Mouse (Mus musculus): ENCODE data around the gene Fez2.

The Fez2 gene

DNA sequence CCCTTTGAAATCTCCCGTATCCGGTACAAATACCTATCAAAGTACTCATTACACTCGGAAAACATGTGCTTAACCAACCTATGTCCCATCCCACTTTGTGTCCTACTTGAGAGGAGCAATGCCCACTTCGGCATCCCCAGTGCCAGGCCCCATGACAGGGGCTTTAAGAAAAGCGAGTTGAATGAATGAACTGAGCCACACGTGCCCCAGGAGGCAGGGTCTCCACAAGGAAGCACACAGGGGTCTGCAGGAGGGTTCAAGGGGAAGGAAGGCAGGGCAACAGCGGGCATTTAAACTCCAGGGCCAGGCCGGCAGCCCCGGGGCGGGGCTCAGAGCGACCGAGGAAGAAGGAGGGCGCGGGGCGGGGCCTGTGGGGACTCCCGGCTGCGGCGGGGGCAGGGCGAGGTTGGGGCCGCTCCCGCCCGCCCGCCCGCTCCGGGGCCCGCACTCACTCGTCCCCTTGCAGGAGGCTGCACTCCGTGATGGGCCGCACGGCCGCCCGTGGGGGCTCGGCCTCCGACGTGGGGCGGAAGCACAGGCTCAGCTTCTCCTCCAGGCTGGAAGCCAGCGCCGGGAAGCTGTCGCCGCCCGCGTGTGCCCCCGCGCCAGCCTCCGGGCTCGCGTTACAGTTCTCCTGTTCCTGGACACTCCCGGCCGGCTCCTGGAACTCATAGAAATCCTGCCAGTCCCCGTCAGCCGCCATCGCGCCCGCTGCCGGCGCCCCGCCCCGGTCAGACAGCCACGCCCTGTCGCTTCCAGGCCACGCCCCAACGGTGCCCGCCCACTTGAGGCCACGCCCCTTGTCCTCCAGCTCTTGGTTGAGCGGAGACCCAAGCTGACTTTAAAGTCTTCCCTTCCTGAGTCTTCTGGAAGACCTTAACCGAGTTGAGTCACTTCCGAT lies at the start of gene Fez2:
TSS of gene Fez2 (minus strand) at position 772 of the 901 bp plus-strand sequence.
- DNase-seq (ENCODE audit: low read depth) = peak; percentile 70

- no peak for DNase-seq (ENCODE audit: low read depth)
These were observed 47.5 kb upstream of the Fez2 start for GRCm38 (mm10) chr17:78465500-78465899.

DNA sequence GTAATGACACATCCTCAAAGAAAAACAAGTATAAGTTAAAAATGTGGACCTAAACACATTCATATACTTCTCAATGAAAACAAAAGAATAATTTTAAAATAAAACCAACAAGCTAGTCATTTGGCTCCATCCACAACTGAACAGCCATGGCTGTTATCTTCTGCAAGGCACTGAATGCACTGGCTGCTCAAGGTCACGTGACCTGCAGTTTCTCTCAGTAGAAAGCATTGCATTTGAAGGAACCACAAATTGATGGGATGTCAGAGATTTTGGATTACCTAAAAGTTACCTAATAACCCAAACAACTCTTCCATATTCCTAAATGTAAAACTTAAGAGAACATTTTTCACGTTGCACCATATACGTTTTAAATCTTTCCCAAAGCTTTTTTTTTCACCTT lies 47.1 kb upstream of the Fez2 start:
- no peak for DNase-seq (ENCODE audit: low read depth)

DNA sequence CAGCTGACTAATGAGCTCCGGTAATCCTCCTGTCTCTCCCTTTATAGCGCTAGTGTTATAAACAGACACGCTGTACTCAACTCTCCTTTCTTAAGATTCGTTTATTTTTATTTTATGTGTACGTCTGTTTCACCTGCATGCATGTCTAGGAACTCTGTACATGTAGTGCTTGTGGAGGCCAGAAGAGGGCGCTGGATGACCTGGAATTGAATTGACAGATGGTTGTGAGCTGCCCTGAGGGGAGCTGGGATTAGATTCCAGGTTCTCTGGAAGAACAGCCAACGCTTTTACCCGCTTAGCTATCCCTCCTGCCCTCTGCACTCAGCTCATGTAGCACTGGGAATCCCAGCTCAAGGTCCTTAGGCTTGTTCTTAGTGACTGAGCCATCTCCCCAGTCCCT lies 42.2 kb upstream of the Fez2 start:
- no peak for DNase-seq (ENCODE audit: low read depth)

GRCm38 (mm10) chr17:78455556-78455955 lies 37.6 kb upstream of the Fez2 start:
- DNase-seq (ENCODE audit: low read depth) = no peak

GRCm38 (mm10) chr17:78455114-78455513 lies 37.2 kb upstream of the Fez2 start:
- DNase-seq (ENCODE audit: low read depth) = peak; percentile 58

DNA sequence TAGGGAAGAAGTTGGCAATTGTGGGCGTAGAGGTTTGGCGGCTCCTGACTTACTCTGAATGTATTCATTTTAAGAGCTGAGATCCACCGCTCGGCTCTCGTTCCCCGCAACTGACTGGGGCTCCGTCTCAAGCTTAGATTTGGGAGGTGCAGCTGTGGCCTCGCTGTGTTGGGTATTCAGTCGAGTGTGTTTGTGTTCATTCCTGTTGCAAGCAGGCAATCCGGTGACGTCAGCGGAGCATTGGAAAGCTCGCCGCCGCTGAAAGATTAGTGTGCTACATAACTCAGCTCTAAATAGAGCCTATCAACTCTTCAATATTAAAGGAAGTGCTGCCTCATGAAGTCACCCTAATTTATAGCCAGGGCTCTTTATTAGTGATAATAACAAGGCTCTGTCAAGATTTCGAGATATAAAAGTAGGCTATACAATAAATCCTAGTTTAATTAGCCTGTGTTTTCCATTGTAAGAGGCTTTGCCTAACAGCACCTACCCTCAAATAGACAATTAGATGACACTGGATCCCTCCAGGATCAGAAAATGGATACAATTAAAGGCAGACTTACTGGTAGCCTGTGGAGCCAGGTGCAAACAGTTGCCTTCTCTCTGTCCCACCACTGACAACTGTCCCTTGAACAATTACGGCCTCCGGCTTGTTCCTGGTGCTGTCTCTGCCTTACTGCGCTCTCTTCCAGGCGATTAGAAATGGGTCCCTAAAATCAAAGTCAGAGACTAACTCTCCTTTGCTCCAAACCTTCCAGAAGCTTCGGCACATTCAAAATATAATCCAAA lies 36.4 kb upstream of the Fez2 start:
- no peak for DNase-seq (ENCODE audit: low read depth)

GRCm38 (mm10) chr17:78453529-78453928 lies 35.6 kb upstream of the Fez2 start:
- no peak for DNase-seq (ENCODE audit: low read depth)

DNA sequence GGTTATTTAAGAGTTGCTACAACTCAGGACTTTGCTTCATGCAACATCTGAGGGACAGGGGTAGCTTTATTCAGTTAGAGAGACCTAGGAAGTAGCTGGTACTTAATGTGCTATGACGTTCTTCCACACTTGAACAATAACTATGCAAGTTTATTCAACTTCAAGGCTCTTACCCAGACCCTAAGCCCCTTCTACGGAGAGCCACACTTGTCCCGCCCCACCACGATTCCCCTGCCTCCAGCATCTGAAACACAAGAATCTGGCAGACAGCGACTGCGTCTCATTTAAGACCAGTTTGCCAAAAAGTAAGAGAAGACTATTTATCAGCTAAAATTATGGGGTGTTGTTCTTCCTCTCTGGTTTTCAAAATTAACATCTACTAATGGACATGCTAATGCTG lies 33.9 kb upstream of the Fez2 start:
- DNase-seq (ENCODE audit: low read depth) = no peak

- DNase-seq (ENCODE audit: low read depth) = no peak
These were observed 33.4 kb upstream of the Fez2 start for GRCm38 (mm10) chr17:78451332-78451793.

- DNase-seq (ENCODE audit: low read depth) = no peak
These were observed 31.8 kb upstream of the Fez2 start for GRCm38 (mm10) chr17:78449635-78450197.

DNA sequence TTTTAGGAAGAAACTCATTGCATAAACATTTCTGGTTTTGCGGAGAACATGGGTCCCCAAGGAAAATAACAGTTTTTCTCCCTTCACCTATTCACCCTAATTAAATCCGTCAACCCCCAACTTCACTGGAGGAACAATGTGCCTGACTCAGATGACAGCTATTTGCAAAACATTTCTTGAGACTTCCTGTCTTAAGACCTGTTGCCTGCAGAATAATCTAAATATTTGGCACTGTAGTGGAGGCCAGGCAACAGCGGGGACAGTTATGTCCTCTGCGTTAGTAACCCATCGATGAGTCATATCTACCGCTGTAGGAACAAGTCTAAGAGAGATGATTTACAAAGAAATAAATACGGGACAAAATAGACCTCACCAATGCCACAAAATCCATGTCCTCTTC lies 26.9 kb upstream of the Fez2 start:
- DNase-seq (ENCODE audit: low read depth) = no peak

GRCm38 (mm10) chr17:78440771-78441170 lies 22.8 kb upstream of the Fez2 start:
- no peak for DNase-seq (ENCODE audit: low read depth)

GRCm38 (mm10) chr17:78437161-78437560 lies 19.2 kb upstream of the Fez2 start:
- no peak for DNase-seq (ENCODE audit: low read depth)

GRCm38 (mm10) chr17:78435661-78436060 lies 17.7 kb upstream of the Fez2 start:
- no peak for DNase-seq (ENCODE audit: low read depth)

- DNase-seq (ENCODE audit: low read depth) = peak; percentile 42
These were observed 16.8 kb upstream of the Fez2 start for GRCm38 (mm10) chr17:78434746-78435145.

DNA sequence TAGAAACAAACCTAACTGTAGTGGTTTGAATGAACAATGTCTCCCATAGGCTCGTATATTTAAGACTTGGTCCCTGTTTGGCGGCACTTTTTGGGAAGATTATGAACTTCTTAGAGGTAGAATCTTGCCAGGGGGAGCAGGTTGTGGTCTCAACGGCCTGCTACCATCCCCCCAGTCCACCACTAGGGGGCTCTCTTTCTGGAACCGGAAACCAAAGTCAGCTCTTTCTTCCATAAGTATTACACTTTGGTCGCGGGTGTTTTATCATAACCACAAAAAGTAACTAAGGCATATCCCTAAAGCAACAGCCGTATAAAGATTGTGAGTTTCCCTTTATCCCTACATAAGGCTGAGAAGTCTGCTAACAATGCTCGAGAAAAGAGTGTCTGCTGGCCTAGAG lies 12.4 kb upstream of the Fez2 start:
- no peak for DNase-seq (ENCODE audit: low read depth)

- no peak for DNase-seq (ENCODE audit: low read depth)
These were observed 11.1 kb upstream of the Fez2 start for GRCm38 (mm10) chr17:78429051-78429450.

GRCm38 (mm10) chr17:78425026-78425425 lies 7.1 kb upstream of the Fez2 start:
- DNase-seq (ENCODE audit: low read depth) = no peak

DNA sequence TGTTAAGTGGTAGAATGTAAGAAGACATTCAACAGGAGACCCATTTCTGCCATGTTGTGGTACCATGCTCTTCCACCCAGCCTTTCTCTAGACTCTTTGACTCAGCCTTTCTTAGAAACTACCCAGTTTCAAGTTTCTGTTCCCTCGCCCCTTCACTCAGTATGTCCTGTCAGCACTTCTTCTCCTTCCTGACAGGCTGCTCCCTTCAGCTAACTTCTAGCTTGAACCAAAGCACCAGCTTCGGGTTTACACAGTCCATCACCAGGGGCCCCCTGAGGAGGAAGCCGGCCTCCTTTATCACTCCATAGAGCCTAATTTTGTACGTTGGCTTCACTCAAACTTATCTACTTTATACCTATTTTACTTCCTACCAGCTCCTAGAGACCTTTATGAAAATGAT lies 1.3 kb upstream of the Fez2 start:
- no peak for DNase-seq (ENCODE audit: low read depth)

GRCm38 (mm10) chr17:78415255-78415654 lies 2.7 kb downstream of the Fez2 start:
- no peak for DNase-seq (ENCODE audit: low read depth)

DNA sequence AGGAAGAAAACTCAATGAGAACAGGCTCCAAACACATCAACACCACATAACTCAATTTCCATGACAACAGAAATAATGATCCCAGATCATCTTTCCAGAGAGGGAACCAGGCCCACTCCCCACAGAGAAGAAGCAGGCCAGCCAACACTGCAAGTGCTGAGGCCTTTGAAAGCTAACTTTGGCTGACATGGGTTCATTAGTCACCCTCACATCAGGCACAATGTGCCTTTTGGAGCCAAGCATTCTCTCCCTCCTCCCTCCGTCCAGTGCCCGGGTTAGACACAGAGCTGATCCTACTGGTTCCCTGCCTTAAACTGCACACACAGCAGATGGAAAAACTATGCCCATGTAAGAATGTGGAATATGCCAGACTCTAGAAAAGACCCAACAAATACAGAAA lies 8.1 kb downstream of the Fez2 start:
- no peak for DNase-seq (ENCODE audit: low read depth)

DNA sequence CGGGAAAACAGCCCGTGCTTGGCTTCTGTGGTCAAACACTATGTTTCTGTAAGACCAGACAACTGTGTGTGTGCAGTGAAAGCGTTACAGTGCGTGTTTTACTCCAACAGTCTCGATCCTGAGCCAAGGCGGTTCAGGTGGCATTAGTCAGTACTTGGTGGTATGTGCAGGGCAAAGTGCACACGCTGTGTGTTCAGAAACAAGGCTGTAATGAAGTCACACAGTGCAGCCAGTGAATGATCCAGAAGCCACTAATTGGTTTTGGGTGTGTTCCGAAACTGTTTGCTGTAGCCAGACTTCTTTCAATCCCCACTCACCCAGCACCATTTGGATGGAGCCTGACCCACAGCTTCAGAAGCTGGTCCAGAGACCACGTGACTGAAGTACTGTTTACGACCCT lies 9.6 kb downstream of the Fez2 start:
- DNase-seq (ENCODE audit: low read depth) = no peak

Measured in c-Kit-positive CD71-negative TER-119-negative erythroid progenitor cells, embryonic 14.5 days (primary cell).